Mouse (Mus musculus): ENCODE measurements around the gene Gtf2i.
A peak's percentile ranks its signal among the peaks of the same experiment; 100 is the strongest.

Gene Gtf2i

GRCm38 (mm10) chr5:134321699-134322098 is 7.1 kb upstream of the Gtf2i start:
- DNase-seq, result no peak

GRCm38 (mm10) chr5:134318903-134319302 is 4.3 kb upstream of the Gtf2i start:
- no peak for DNase-seq

- DNase-seq, result no peak
These were observed 2.2 kb upstream of the Gtf2i start for GRCm38 (mm10) chr5:134316721-134317120.

GRCm38 (mm10) chr5:134315623-134316350 is 1.2 kb upstream of the Gtf2i start:
- peak; percentile 44 to 68 for DNase-seq

GRCm38 (mm10) chr5:134314068-134314674 is 389 bp downstream of the Gtf2i start:
- peak in 1 of 2 experiments; percentile 79 for DNase-seq

GRCm38 (mm10) chr5:134313451-134314067 is 1.0 kb downstream of the Gtf2i start:
- peak; percentile 97 to 99 for DNase-seq

- DNase-seq, result peak in 1 of 2 experiments; percentile 36
These were observed 1.7 kb downstream of the Gtf2i start for GRCm38 (mm10) chr5:134312691-134313450.

GRCm38 (mm10) chr5:134311894-134312411 is 2.6 kb downstream of the Gtf2i start:
- DNase-seq, result no peak

GRCm38 (mm10) chr5:134310201-134310600 is 4.4 kb downstream of the Gtf2i start:
- no peak for DNase-seq

GRCm38 (mm10) chr5:134309345-134309744 is 5.2 kb downstream of the Gtf2i start:
- no peak for DNase-seq

- DNase-seq, result no peak
These were observed 9.9 kb downstream of the Gtf2i start for GRCm38 (mm10) chr5:134304639-134305038.

GRCm38 (mm10) chr5:134295277-134296050 is 19.1 kb downstream of the Gtf2i start:
- peak; percentile 46 to 64 for DNase-seq

GRCm38 (mm10) chr5:134294606-134295005 is 20.0 kb downstream of the Gtf2i start:
- DNase-seq, result no peak

- peak; percentile 37 to 58 for DNase-seq
These were observed 23.5 kb downstream of the Gtf2i start for GRCm38 (mm10) chr5:134291096-134291495.

GRCm38 (mm10) chr5:134289935-134290560 is 24.5 kb downstream of the Gtf2i start:
- DNase-seq, result no peak

- DNase-seq, result no peak
These were observed 26.5 kb downstream of the Gtf2i start for GRCm38 (mm10) chr5:134288071-134288470.

GRCm38 (mm10) chr5:134284921-134285320 is 29.6 kb downstream of the Gtf2i start:
- DNase-seq, result no peak

- no peak for DNase-seq
These were observed 32.0 kb downstream of the Gtf2i start for GRCm38 (mm10) chr5:134282603-134283002.

GRCm38 (mm10) chr5:134282076-134282475 is 32.5 kb downstream of the Gtf2i start:
- DNase-seq, result no peak

- DNase-seq, result no peak
These were observed 35.2 kb downstream of the Gtf2i start for GRCm38 (mm10) chr5:134279371-134279770.

- no peak for DNase-seq
These were observed 37.5 kb downstream of the Gtf2i start for GRCm38 (mm10) chr5:134277109-134277508.

- no peak for DNase-seq
These were observed 39.0 kb downstream of the Gtf2i start for GRCm38 (mm10) chr5:134275556-134275955.
